Mouse (Mus musculus): ENCODE measurements around the gene Slc17a9. TPM values are rescaled to one million over a fixed set of nuclear protein-coding genes. Genes with fewer than 3 reads are reported as not detected.

Gene Slc17a9
- total and polyA plus RNA-seq, 3 experiments = 6.7 to 16.1 TPM; not detected in 1

Other genes with a start within 250 kb of the Slc17a9 start
- not detected in 2 replicates for gene Ntsr1, start 225.3 kb upstream of the Slc17a9 start, total RNA-seq (2012; rRNA removed)
- not detected for gene Ntsr1, start 225.3 kb upstream of the Slc17a9 start, polyA plus RNA-seq (2012; ENCODE audit: insufficient read depth in 1 of 2, insufficient read length in 2 of 2, low read depth in 1 of 2, low replicate concordance in 2 of 2, missing spikeins in 1 of 2)
- gene Mrgbp, start 144.0 kb upstream of the Slc17a9 start, total RNA-seq (2012; rRNA removed) = 40.3 and 44.9 TPM in 2 replicates
- 10 to 100 TPM in 1 of 2 experiments, not detected in 1; 54.5 TPM for gene Mrgbp, start 144.0 kb upstream of the Slc17a9 start, polyA plus RNA-seq (2012; ENCODE audit: insufficient read depth in 1 of 2, insufficient read length in 2 of 2, low read depth in 1 of 2, low replicate concordance in 2 of 2, missing spikeins in 1 of 2)
- gene Ogfr, start 136.0 kb upstream of the Slc17a9 start, total RNA-seq (2012; rRNA removed) = 29.3 and 38.6 TPM in 2 replicates
- gene Ogfr, start 136.0 kb upstream of the Slc17a9 start, polyA plus RNA-seq (2012; ENCODE audit: insufficient read depth in 1 of 2, insufficient read length in 2 of 2, low read depth in 1 of 2, low replicate concordance in 2 of 2, missing spikeins in 1 of 2) = 10 to 100 TPM in 1 of 2 experiments, not detected in 1; 44.7 TPM
- 0.10 and 0.15 TPM in 2 replicates for gene Col9a3, start 127.5 kb upstream of the Slc17a9 start, total RNA-seq (2012; rRNA removed)
- under 1 TPM in 1 of 2 experiments, not detected in 1; 0.56 TPM for gene Col9a3, start 127.5 kb upstream of the Slc17a9 start, polyA plus RNA-seq (2012; ENCODE audit: insufficient read depth in 1 of 2, insufficient read length in 2 of 2, low read depth in 1 of 2, low replicate concordance in 2 of 2, missing spikeins in 1 of 2)
- gene Tcfl5, start 82.6 kb upstream of the Slc17a9 start, total RNA-seq (2012; rRNA removed) = not detected in 2 replicates
- gene Tcfl5, start 82.6 kb upstream of the Slc17a9 start, polyA plus RNA-seq (2012; ENCODE audit: insufficient read depth in 1 of 2, insufficient read length in 2 of 2, low read depth in 1 of 2, low replicate concordance in 2 of 2, missing spikeins in 1 of 2) = not detected
- 27.9 and 30.1 TPM in 2 replicates for gene Dido1, start 15.3 kb upstream of the Slc17a9 start, total RNA-seq (2012; rRNA removed)
- gene Dido1, start 15.3 kb upstream of the Slc17a9 start, polyA plus RNA-seq (2012; ENCODE audit: insufficient read depth in 1 of 2, insufficient read length in 2 of 2, low read depth in 1 of 2, low replicate concordance in 2 of 2, missing spikeins in 1 of 2) = 10 to 100 TPM; 17.8 to 35.1 TPM
- 42.7 and 52.8 TPM in 2 replicates for gene Gid8, start 15.1 kb upstream of the Slc17a9 start, total RNA-seq (2012; rRNA removed)
- gene Gid8, start 15.1 kb upstream of the Slc17a9 start, polyA plus RNA-seq (2012; ENCODE audit: insufficient read depth in 1 of 2, insufficient read length in 2 of 2, low read depth in 1 of 2, low replicate concordance in 2 of 2, missing spikeins in 1 of 2) = 10 to 100 TPM in 1 of 2 experiments, not detected in 1; 65.5 TPM
- not detected in 2 replicates for gene Bhlhe23, start 51.6 kb downstream of the Slc17a9 start, total RNA-seq (2012; rRNA removed)
- not detected for gene Bhlhe23, start 51.6 kb downstream of the Slc17a9 start, polyA plus RNA-seq (2012; ENCODE audit: insufficient read depth in 1 of 2, insufficient read length in 2 of 2, low read depth in 1 of 2, low replicate concordance in 2 of 2, missing spikeins in 1 of 2)
- 33.0 and 36.8 TPM in 2 replicates for gene Ythdf1, start 195.7 kb downstream of the Slc17a9 start, total RNA-seq (2012; rRNA removed)
- gene Ythdf1, start 195.7 kb downstream of the Slc17a9 start, polyA plus RNA-seq (2012; ENCODE audit: insufficient read depth in 1 of 2, insufficient read length in 2 of 2, low read depth in 1 of 2, low replicate concordance in 2 of 2, missing spikeins in 1 of 2) = 10 to 100 TPM in 1 of 2 experiments, not detected in 1; 72.2 TPM
- not detected in 2 replicates for gene Birc7, start 203.8 kb downstream of the Slc17a9 start, total RNA-seq (2012; rRNA removed)
- not detected for gene Birc7, start 203.8 kb downstream of the Slc17a9 start, polyA plus RNA-seq (2012; ENCODE audit: insufficient read depth in 1 of 2, insufficient read length in 2 of 2, low read depth in 1 of 2, low replicate concordance in 2 of 2, missing spikeins in 1 of 2)
- gene Nkain4, start 229.4 kb downstream of the Slc17a9 start, total RNA-seq (2012; rRNA removed) = not detected in 2 replicates
- not detected for gene Nkain4, start 229.4 kb downstream of the Slc17a9 start, polyA plus RNA-seq (2012; ENCODE audit: insufficient read depth in 1 of 2, insufficient read length in 2 of 2, low read depth in 1 of 2, low replicate concordance in 2 of 2, missing spikeins in 1 of 2)
- 39.3 and 50.5 TPM in 2 replicates for gene Arfgap1, start 242.0 kb downstream of the Slc17a9 start, total RNA-seq (2012; rRNA removed)
- 10 to 100 TPM in 1 of 2 experiments, not detected in 1; 57.1 TPM for gene Arfgap1, start 242.0 kb downstream of the Slc17a9 start, polyA plus RNA-seq (2012; ENCODE audit: insufficient read depth in 1 of 2, insufficient read length in 2 of 2, low read depth in 1 of 2, low replicate concordance in 2 of 2, missing spikeins in 1 of 2)

Data from MEL (cell line).